Mouse (Mus musculus) ES-Bruce4 (cell line): ENCODE measurements at regions not wholly inside any gene's neighbourhood (a gene's known extent, or its start where the extent isn't known, plus 50 kb on each side); places are given as distances from the start of the nearest gene placed in this dataset.

Source experiments
- CTCF ChIP-seq: IDR thresholded peaks from one replicate; pipeline ENCODE4 v1.8.1; 2011; ENCODE audit warnings: low read depth, low read length
- POLR2A ChIP-seq: IDR thresholded peaks from one replicate; pipeline ENCODE4 v1.8.1; 2011; ENCODE audit warnings: low read length; ENCODE audit not compliant: insufficient read depth

- no peak for TF ChIP-seq CTCF
- no peak for TF ChIP-seq POLR2A
Observed at GRCm38 (mm10) chr10:19291474-19291873, 64.9 kb upstream of the Olig3 start.
